Mouse (Mus musculus): ENCODE results near the gene Lgals7. TPM values are rescaled to one million over a fixed set of nuclear protein-coding genes. Genes with fewer than 3 reads are reported as not detected.
A peak's percentile ranks its signal among the peaks of the same experiment; 100 is the strongest.

Gene Lgals7
- not detected in 2 replicates for total RNA-seq (2014; rRNA removed)
- polyA plus RNA-seq (2012; rRNA removed), result not detected in 2 replicates

DNA sequence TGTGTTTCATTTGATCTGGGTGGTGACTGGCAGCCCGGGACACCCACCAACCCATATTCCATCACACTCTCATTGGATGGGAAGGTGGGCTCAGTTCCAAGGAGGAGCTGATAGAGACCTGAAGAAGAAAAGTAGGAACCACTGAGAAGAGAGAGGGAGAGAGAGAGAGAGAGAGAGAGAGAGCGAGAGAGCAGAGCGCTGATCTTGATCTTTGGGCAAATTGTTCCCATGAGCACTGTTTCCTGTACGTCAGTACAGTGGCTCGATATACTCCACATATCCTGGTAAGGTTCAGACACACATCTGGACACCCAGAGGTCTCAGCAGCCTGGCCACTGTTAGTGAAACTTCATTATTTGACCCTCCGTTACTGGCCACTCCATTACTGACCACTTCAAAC is at the start of gene Lgals7:
TSS of gene Lgals7 (plus strand) at position 314 of the 400 bp plus-strand sequence.
- Histone ChIP-seq H3K79me2 (ENCODE audit: control insufficient read depth, insufficient read depth, low read length) (no peaks in the 10 kb centered on the region), H3K36me3 (ENCODE audit: control insufficient read depth, insufficient read depth, low read length) (no peaks in the 10 kb centered on the region), H3K27me3 (ENCODE audit: control insufficient read depth, insufficient read depth, low read length) (no peaks in the 10 kb centered on the region), H3K4me3 (ENCODE audit: insufficient read depth, low read depth, low read length) (no peak within 1 kb of the TSS), H3K4me1 (ENCODE audit: control insufficient read depth, insufficient read depth, low read length) (no peaks in the 10 kb centered on the region), H3K9ac (ENCODE audit: low read depth, low read length) (no peak within 1 kb of the TSS), H3K27ac (replicated peaks; ENCODE audit: insufficient read depth, low read depth, low read length) (no peak within 1 kb of the TSS)
- TF ChIP-seq CTCF (IDR thresholded peaks at IDR 0.05; ENCODE audit: low read depth, low read length) (no peak), POLR2A (IDR thresholded peaks at IDR 0.05; ENCODE audit: extremely low read depth, insufficient read depth, low read length) (no peak)
- WGBS, result 92% methylated on average over 6 of the region's 6 CpGs
- no peak for DNase-seq (ENCODE audit: extremely low read depth, low read depth, low spot score)

DNA sequence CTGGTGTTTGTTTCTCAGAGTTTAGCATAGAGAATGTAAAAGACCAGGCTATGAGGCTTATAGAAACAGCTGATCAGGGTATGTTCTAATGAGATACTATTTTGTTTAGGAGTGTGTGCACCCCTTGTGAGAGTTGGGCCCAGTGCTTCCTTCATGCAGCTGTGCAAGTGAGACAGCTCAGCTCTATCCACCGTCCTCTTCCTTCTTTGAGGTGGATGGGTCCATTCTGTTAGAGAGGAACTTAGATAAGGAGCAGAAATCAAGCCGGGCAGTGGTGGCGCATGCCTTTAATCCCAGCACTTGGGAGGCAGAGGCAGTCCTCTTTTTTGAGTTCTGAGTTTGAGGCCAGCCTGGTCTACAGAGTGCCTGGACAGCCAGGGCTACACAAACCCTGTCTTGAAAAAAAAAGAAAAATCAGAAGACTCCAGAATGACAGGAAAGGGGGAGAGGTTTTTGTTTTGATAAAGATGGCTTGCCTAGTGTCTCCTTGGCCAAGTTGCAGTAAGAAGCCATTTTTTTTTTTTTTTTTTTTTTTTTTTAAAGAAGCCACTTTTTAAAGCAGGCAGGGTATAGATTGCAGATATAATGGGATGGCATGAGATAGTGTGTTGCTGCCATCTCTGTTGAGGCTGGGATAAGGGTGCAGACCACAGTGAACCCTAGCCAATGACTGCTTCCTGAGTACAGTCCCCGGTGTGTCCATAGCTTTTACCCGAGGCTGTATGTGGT is 49.2 kb upstream of the Lgals7 start:
- no peak overlapping the region for H3K9ac ChIP-seq (ENCODE audit: low read depth, low read length)
- WGBS, result 72% methylated on average over 5 of the region's 5 CpGs
- peaks cover 18% of the 10 kb centered on the region; the same call in 1 of the 2 replicates for H3K79me2 ChIP-seq (ENCODE audit: control insufficient read depth, insufficient read depth, low read length)
- no peak for TF ChIP-seq CTCF (IDR thresholded peaks at IDR 0.05; ENCODE audit: low read depth, low read length)
- no peak for TF ChIP-seq POLR2A (IDR thresholded peaks at IDR 0.05; ENCODE audit: extremely low read depth, insufficient read depth, low read length)
- peaks cover 67% of the 10 kb centered on the region for H3K36me3 ChIP-seq (ENCODE audit: control insufficient read depth, insufficient read depth, low read length)
- no peak overlapping the region for H3K27ac ChIP-seq (replicated peaks; ENCODE audit: insufficient read depth, low read depth, low read length)
- H3K4me1 ChIP-seq (ENCODE audit: control insufficient read depth, insufficient read depth, low read length), result peaks cover 11% of the 10 kb centered on the region
- no peak overlapping the region for H3K4me3 ChIP-seq (ENCODE audit: insufficient read depth, low read depth, low read length)
- no peak for DNase-seq (ENCODE audit: extremely low read depth, low read depth, low spot score)
- H3K27me3 ChIP-seq (ENCODE audit: control insufficient read depth, insufficient read depth, low read length), result no peaks in the 10 kb centered on the region

DNA sequence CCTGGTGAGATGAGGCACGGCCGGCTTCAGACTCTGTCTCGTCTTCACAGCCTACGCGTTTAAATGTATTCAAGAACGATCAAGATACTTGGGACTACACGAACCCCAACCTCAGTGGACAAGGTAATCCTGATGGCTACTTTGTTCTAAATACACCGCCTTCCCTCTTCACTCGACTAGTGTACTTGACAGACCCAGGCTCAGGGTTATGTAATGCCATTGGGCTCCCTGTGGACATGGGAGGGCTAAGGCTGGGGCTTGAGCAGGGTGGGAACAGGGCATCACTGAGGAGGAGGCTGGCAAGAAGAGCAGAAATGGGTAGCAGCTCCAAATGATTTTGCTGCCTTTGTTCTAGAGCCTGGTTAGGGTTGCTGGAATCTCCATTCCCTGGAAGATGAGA is 48.4 kb upstream of the Lgals7 start:
- TF ChIP-seq POLR2A (IDR thresholded peaks at IDR 0.05; ENCODE audit: extremely low read depth, insufficient read depth, low read length) (no peak), CTCF (IDR thresholded peaks at IDR 0.05; ENCODE audit: low read depth, low read length) (no peak)
- Histone ChIP-seq H3K4me1 (ENCODE audit: control insufficient read depth, insufficient read depth, low read length) (peaks cover 16% of the 10 kb centered on the region), H3K79me2 (ENCODE audit: control insufficient read depth, insufficient read depth, low read length) (peaks cover 18% of the 10 kb centered on the region; the same call in 1 of the 2 replicates), H3K9ac (ENCODE audit: low read depth, low read length) (no peak overlapping the region), H3K27ac (replicated peaks; ENCODE audit: insufficient read depth, low read depth, low read length) (no peak overlapping the region), H3K36me3 (ENCODE audit: control insufficient read depth, insufficient read depth, low read length) (peaks cover 75% of the 10 kb centered on the region), H3K27me3 (ENCODE audit: control insufficient read depth, insufficient read depth, low read length) (no peaks in the 10 kb centered on the region), H3K4me3 (ENCODE audit: insufficient read depth, low read depth, low read length) (no peak overlapping the region)
- 91% methylated on average over 9 of the region's 9 CpGs for WGBS
- no peak for DNase-seq (ENCODE audit: extremely low read depth, low read depth, low spot score)

DNA sequence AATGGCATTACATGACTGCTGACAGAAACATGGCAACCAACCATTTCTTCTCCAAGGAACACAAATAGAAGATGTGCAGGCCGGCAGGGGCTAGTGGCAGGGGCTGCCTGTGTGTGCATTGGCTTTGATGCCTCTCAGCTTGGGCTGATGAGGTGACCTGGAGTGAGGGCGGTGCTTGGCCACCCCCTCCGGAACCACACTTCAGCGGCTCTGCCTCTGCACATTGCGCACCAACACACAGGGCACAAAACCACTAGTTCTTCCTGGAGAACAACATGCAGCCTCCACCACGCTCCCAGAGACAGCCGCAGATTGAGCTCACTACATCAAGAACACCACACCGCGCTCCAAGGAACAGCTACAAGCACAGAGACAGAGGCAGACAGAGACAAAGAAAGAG is 47.5 kb upstream of the Lgals7 start:
- no peak for DNase-seq (ENCODE audit: extremely low read depth, low read depth, low spot score)
- Histone ChIP-seq H3K36me3 (ENCODE audit: control insufficient read depth, insufficient read depth, low read length) (peaks cover 85% of the 10 kb centered on the region), H3K79me2 (ENCODE audit: control insufficient read depth, insufficient read depth, low read length) (peaks cover 18% of the 10 kb centered on the region; the same call in 1 of the 2 replicates), H3K9ac (ENCODE audit: low read depth, low read length) (peak overlapping the region; percentile 2; the same call in 1 of the 2 replicates), H3K27me3 (ENCODE audit: control insufficient read depth, insufficient read depth, low read length) (no peaks in the 10 kb centered on the region), H3K4me1 (ENCODE audit: control insufficient read depth, insufficient read depth, low read length) (peaks cover 26% of the 10 kb centered on the region), H3K4me3 (ENCODE audit: insufficient read depth, low read depth, low read length) (no peak overlapping the region), H3K27ac (replicated peaks; ENCODE audit: insufficient read depth, low read depth, low read length) (no peak overlapping the region)
- TF ChIP-seq CTCF (IDR thresholded peaks at IDR 0.05; ENCODE audit: low read depth, low read length) (no peak), POLR2A (IDR thresholded peaks at IDR 0.05; ENCODE audit: extremely low read depth, insufficient read depth, low read length) (0 out of 2 replicates have a peak, but pooled peaks have one; percentile 13)
- WGBS, result 75% methylated on average over 9 of the region's 9 CpGs

DNA sequence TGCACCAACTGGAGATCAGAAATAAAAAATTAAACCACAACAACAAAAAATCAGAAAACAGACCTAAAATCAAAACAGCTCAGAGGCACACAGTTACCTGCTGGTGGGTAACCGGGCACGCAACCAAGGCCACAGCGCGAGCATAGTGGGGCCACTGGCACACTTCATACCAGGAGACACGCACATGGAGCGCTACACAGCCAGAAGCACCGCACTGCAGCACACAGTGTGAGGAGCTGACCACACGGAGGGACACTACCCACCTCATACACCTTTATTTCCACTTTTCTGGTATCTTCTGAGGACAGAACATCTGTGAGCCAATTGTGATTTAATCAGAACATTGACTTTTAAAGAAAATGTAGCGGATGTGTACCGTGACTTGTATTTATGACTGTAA is 46.7 kb upstream of the Lgals7 start:
- 87% methylated on average over 10 of the region's 10 CpGs for WGBS
- no peak for DNase-seq (ENCODE audit: extremely low read depth, low read depth, low spot score)
- H3K36me3 ChIP-seq (ENCODE audit: control insufficient read depth, insufficient read depth, low read length), result peaks cover 89% of the 10 kb centered on the region
- no peak overlapping the region for H3K27ac ChIP-seq (replicated peaks; ENCODE audit: insufficient read depth, low read depth, low read length)
- peaks cover 17% of the 10 kb centered on the region; the same call in 1 of the 2 replicates for H3K79me2 ChIP-seq (ENCODE audit: control insufficient read depth, insufficient read depth, low read length)
- TF ChIP-seq CTCF (IDR thresholded peaks at IDR 0.05; ENCODE audit: low read depth, low read length) (no peak), POLR2A (IDR thresholded peaks at IDR 0.05; ENCODE audit: extremely low read depth, insufficient read depth, low read length) (no peak)
- H3K9ac ChIP-seq (ENCODE audit: low read depth, low read length), result no peak overlapping the region
- H3K4me1 ChIP-seq (ENCODE audit: control insufficient read depth, insufficient read depth, low read length), result peaks cover 32% of the 10 kb centered on the region
- H3K4me3 ChIP-seq (ENCODE audit: insufficient read depth, low read depth, low read length), result no peak overlapping the region
- H3K27me3 ChIP-seq (ENCODE audit: control insufficient read depth, insufficient read depth, low read length), result no peaks in the 10 kb centered on the region

DNA sequence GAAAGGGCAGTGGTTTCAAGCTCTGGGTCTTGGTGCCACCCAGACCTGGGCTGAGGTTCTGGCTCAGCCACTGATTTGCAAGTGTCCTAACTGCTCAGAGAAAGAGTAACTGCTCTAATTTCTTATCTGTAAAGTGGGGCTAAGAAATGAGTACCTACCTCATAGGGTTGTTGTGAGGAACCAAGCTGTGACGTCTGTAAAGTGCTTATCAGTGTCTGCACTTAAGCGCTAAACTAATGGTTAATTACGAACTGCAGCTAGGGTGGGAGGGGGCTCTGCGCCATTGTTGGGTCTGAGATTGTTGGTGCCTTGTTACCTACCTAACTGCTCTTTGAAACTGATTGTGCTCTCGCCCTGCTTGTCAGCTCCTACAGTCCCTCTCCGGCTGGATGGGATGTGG is 46.1 kb upstream of the Lgals7 start:
- H3K27ac ChIP-seq (replicated peaks; ENCODE audit: insufficient read depth, low read depth, low read length), result no peak overlapping the region
- peaks cover 11% of the 10 kb centered on the region; the same call in 1 of the 2 replicates for H3K79me2 ChIP-seq (ENCODE audit: control insufficient read depth, insufficient read depth, low read length)
- 87% methylated on average over 6 of the region's 6 CpGs for whole genome bisulfite sequencing
- H3K9ac ChIP-seq (ENCODE audit: low read depth, low read length), result no peak overlapping the region
- peaks cover 34% of the 10 kb centered on the region for H3K4me1 ChIP-seq (ENCODE audit: control insufficient read depth, insufficient read depth, low read length)
- H3K36me3 ChIP-seq (ENCODE audit: control insufficient read depth, insufficient read depth, low read length), result peaks cover 92% of the 10 kb centered on the region
- H3K4me3 ChIP-seq (ENCODE audit: insufficient read depth, low read depth, low read length), result no peak overlapping the region
- no peak for DNase-seq (ENCODE audit: extremely low read depth, low read depth, low spot score)
- no peak for TF ChIP-seq POLR2A (IDR thresholded peaks at IDR 0.05; ENCODE audit: extremely low read depth, insufficient read depth, low read length)
- no peak for TF ChIP-seq CTCF (IDR thresholded peaks at IDR 0.05; ENCODE audit: low read depth, low read length)
- H3K27me3 ChIP-seq (ENCODE audit: control insufficient read depth, insufficient read depth, low read length), result no peaks in the 10 kb centered on the region

Data from liver, adult 2 months (tissue).